Mouse (Mus musculus) layer of hippocampus, adult 6 months (tissue): Measurements from ENCODE around the gene Lrrc66. TPM values are rescaled to one million over a fixed set of nuclear protein-coding genes. Genes with fewer than 3 reads are reported as not detected.

ENCODE experiments used
- long read RNA-seq, 2 experiments: library from polyadenylated mRNA; unstranded; transcript quantifications; one replicate each; pipeline ENCODE4 v2.0.0; 2019 to 2020
- polyA plus RNA-seq: library from polyadenylated mRNA; unstranded; fragments of <200 nt; fragmentation: Nextera tagmentation; gene quantifications from 2 replicates; pipeline ENCODE4 v1.2.3, GENCODE M21; 2021

Gene Lrrc66
- not detected in 2 replicates for polyA plus RNA-seq
- long read RNA-seq, experiment 1: 0 reads
- long read RNA-seq, experiment 2: 0 reads

GRCm38 (mm10) chr5:73632291-73632690 is at the start of gene Lrrc66:
Lrrc66 (minus strand) TSS chr5:73632526.

GRCm38 (mm10) chr5:73651061-73651854 is 18.9 kb upstream of the Lrrc66 start, which contains the start of gene Spata18:
Spata18 (plus strand) TSS chr5:73651379.

GRCm38 (mm10) chr5:73647261-73647900 is 15.1 kb upstream of the Lrrc66 start, which contains the start of gene Sgcb:
Sgcb (minus strand) TSS chr5:73647790.

Other genes with a start within 250 kb of the Lrrc66 start
- gene Cwh43, start 226.5 kb downstream of the Lrrc66 start, polyA plus RNA-seq: 0.25 and 0.44 TPM in 2 replicates
- 33.1 and 34.6 TPM in 2 replicates for gene Dcun1d4, start 151.5 kb downstream of the Lrrc66 start, polyA plus RNA-seq
- gene Sgcb, start 15.3 kb upstream of the Lrrc66 start, polyA plus RNA-seq: 21.9 and 25.3 TPM in 2 replicates
- 1.8 and 2.9 TPM in 2 replicates for gene Spata18, start 18.9 kb upstream of the Lrrc66 start, polyA plus RNA-seq